Mouse (Mus musculus): ENCODE results near the gene Ndufa6.
"Not testable (repeated sequence)": the region's sequence is repeated elsewhere in the genome, so short reads cannot be mapped to it uniquely, and the experiment has no call there.

Gene Ndufa6

GRCm38 (mm10) chr15:82354126-82354945 is at the start of gene Ndufa6:
Gene Ndufa6, minus strand, starts transcription at chr15:82354322.
- peak; percentile 98 for DNase-seq (ENCODE audit: low read depth, low spot score)

GRCm38 (mm10) chr15:82403606-82404005 is 49.5 kb upstream of the Ndufa6 start:
- no peak for DNase-seq (ENCODE audit: low read depth, low spot score)

- DNase-seq (ENCODE audit: low read depth, low spot score) = no peak
Measured at GRCm38 (mm10) chr15:82402741-82403140, 48.6 kb upstream of the Ndufa6 start.

- DNase-seq (ENCODE audit: low read depth, low spot score) = no peak
Measured at GRCm38 (mm10) chr15:82402106-82402505, 48.0 kb upstream of the Ndufa6 start.

GRCm38 (mm10) chr15:82401516-82401915 is 47.4 kb upstream of the Ndufa6 start:
- DNase-seq (ENCODE audit: low read depth, low spot score) = no peak

- not testable (repeated sequence) for DNase-seq (ENCODE audit: low read depth, low spot score)
Measured at GRCm38 (mm10) chr15:82395955-82396354, 41.8 kb upstream of the Ndufa6 start.

GRCm38 (mm10) chr15:82393922-82394321 is 39.8 kb upstream of the Ndufa6 start, which contains the start of gene Cyp2d11:
Gene Cyp2d11, minus strand, starts transcription at chr15:82394022.
- not testable (repeated sequence) for DNase-seq (ENCODE audit: low read depth, low spot score)

GRCm38 (mm10) chr15:82389916-82390315 is 35.8 kb upstream of the Ndufa6 start:
- DNase-seq (ENCODE audit: low read depth, low spot score) = not testable (repeated sequence)

GRCm38 (mm10) chr15:82385729-82386128 is 31.6 kb upstream of the Ndufa6 start:
- no peak for DNase-seq (ENCODE audit: low read depth, low spot score)

GRCm38 (mm10) chr15:82382441-82382840 is 28.3 kb upstream of the Ndufa6 start:
- no peak for DNase-seq (ENCODE audit: low read depth, low spot score)

GRCm38 (mm10) chr15:82380714-82381062 is 26.6 kb upstream of the Ndufa6 start:
- no peak for DNase-seq (ENCODE audit: low read depth, low spot score)

GRCm38 (mm10) chr15:82379871-82380713 is 26.0 kb upstream of the Ndufa6 start, which contains the start of gene Cyp2d22:
Gene Cyp2d22, minus strand, starts transcription at chr15:82380260.
- peak; percentile 6 for DNase-seq (ENCODE audit: low read depth, low spot score)

- DNase-seq (ENCODE audit: low read depth, low spot score) = no peak
Measured at GRCm38 (mm10) chr15:82379511-82379870, 25.4 kb upstream of the Ndufa6 start.

GRCm38 (mm10) chr15:82378261-82379180 is 24.4 kb upstream of the Ndufa6 start:
- no peak for DNase-seq (ENCODE audit: low read depth, low spot score)

- no peak for DNase-seq (ENCODE audit: low read depth, low spot score)
Measured at GRCm38 (mm10) chr15:82377701-82378100, 23.6 kb upstream of the Ndufa6 start.

GRCm38 (mm10) chr15:82376393-82377138 is 22.4 kb upstream of the Ndufa6 start:
- peak; percentile 79 for DNase-seq (ENCODE audit: low read depth, low spot score)

- DNase-seq (ENCODE audit: low read depth, low spot score) = no peak
Measured at GRCm38 (mm10) chr15:82375855-82376254, 21.7 kb upstream of the Ndufa6 start.

GRCm38 (mm10) chr15:82374437-82374836 is 20.3 kb upstream of the Ndufa6 start:
- no peak for DNase-seq (ENCODE audit: low read depth, low spot score)

- no peak for DNase-seq (ENCODE audit: low read depth, low spot score)
Measured at GRCm38 (mm10) chr15:82372991-82373390, 18.9 kb upstream of the Ndufa6 start.

- DNase-seq (ENCODE audit: low read depth, low spot score) = no peak
Measured at GRCm38 (mm10) chr15:82372446-82372845, 18.3 kb upstream of the Ndufa6 start.

GRCm38 (mm10) chr15:82368851-82369250 is 14.7 kb upstream of the Ndufa6 start:
- DNase-seq (ENCODE audit: low read depth, low spot score) = no peak

All from telencephalon, adult 2 months (tissue).